Mouse (Mus musculus): Measurements from ENCODE around the gene Myo1f. TPM values are rescaled to one million over a fixed set of nuclear protein-coding genes. Genes with fewer than 3 reads are reported as not detected.

Gene Myo1f
- polyA plus RNA-seq, 1 experiment from 2014 or later: 2.7 TPM

DNA sequence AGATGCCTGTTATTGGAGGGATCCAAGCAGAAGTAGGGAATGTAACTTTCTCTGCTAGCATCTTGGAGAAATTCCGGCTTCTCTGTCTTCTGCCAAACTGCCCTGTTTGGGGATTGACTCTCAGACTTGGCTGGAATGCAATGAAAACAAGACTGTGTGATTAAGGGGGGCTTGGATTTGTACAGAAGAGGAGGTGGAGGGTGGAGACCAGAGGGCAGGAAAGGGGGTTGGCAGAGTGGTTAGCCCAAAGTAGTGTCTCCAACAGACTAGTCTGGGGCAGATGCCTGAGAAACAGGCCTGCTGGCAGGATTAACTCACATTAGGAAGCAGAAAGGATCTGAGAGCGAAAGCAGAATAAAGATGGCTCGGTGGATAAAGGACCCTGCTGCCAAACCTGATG lies 29.0 kb upstream of the Myo1f start:
- peak overlapping the region; percentile 63; the same call in 1 of the 2 replicates for H3K4me2 ChIP-seq (replicated peaks; ENCODE audit: low read depth, low read length)

DNA sequence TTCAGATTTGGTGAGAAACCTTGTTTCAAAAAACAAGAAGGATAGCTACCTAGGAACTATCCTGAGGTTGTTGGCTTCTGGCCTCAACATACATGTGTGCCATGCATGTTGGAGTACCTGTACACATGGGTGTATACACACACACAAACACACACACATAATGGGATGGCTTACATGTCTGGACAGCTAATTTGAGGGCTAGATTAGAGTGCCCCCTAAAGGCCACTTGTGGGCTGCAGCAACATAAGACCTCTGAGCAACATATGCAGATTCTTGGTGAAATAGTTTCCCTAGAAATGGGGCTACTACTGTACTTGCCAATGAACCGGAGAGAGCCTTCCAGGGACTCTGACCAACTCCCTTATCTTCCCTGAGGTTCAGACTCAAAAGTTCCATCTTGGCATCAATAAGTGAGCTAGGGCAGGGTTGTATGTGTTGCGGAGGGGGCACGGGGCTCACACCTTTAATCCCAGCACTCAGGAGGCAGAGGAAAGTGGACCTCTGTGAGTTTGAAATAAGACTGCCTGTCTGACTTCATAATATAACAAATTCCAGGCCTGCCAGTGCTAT lies 16.3 kb upstream of the Myo1f start:
- no peak overlapping the region for H3K27ac ChIP-seq (ENCODE audit: low read length)
- H3K9ac ChIP-seq (replicated peaks; ENCODE audit: low read length): no peak overlapping the region
- no peak overlapping the region for H3K4me3 ChIP-seq (ENCODE audit: low read length)
- peak; percentile 39; the same call in 1 of the 2 replicates for ATAC-seq (ENCODE audit: low FRiP score, low TSS enrichment)
- no peaks in the 10 kb centered on the region for H3K9me3 ChIP-seq (ENCODE audit: low read length)
- H3K36me3 ChIP-seq (ENCODE audit: insufficient read depth, low read length): peaks cover 29% of the 10 kb centered on the region
- H3K4me2 ChIP-seq (replicated peaks; ENCODE audit: low read depth, low read length): no peak overlapping the region
- H3K27me3 ChIP-seq (ENCODE audit: insufficient read depth, low read length): no peaks in the 10 kb centered on the region
- 84% methylated on average over 3 of the region's 3 CpGs for WGBS
- H3K4me1 ChIP-seq (ENCODE audit: insufficient read depth, low read length): no peaks in the 10 kb centered on the region

More for the DNA sequence above, 29.0 kb upstream of the Myo1f start:
- H3K4me3 ChIP-seq (ENCODE audit: low read length): no peak overlapping the region
- H3K27ac ChIP-seq (ENCODE audit: low read length): peak overlapping the region; percentile 69; the same call in 1 of the 2 replicates
- ATAC-seq (ENCODE audit: low FRiP score, low TSS enrichment): no peak
- peaks cover 27% of the 10 kb centered on the region for H3K36me3 ChIP-seq (ENCODE audit: insufficient read depth, low read length)
- H3K9ac ChIP-seq (replicated peaks; ENCODE audit: low read length): no peak overlapping the region
- 63% methylated on average over 3 of the region's 3 CpGs for WGBS
- H3K9me3 ChIP-seq (ENCODE audit: low read length): no peaks in the 10 kb centered on the region
- no peaks in the 10 kb centered on the region for H3K27me3 ChIP-seq (ENCODE audit: insufficient read depth, low read length)
- peaks cover 35% of the 10 kb centered on the region for H3K4me1 ChIP-seq (ENCODE audit: insufficient read depth, low read length)

DNA sequence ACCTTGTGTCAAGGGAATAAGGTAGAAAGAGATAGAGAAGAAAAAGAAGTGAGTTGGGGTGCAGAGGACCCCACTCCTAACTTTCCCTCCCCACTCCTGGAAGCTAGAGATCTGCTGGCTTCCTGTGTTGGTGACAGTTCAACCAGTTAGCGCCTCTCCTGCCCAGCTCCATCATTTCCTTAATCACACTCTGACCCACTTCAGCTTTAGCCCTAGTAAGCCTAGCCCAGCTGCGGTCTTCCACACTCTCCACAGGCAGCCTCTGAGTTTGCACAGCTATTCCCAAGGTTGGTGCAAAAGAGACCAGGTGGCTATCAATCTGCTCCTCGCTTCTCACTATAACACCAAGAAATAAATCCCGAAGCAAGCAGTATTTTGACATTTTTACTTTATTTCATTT lies 15.6 kb upstream of the Myo1f start:
- Histone ChIP-seq H3K4me2 (replicated peaks; ENCODE audit: low read depth, low read length) (no peak overlapping the region), H3K4me3 (ENCODE audit: low read length) (no peak overlapping the region), H3K27me3 (ENCODE audit: insufficient read depth, low read length) (no peaks in the 10 kb centered on the region), H3K4me1 (ENCODE audit: insufficient read depth, low read length) (no peaks in the 10 kb centered on the region), H3K36me3 (ENCODE audit: insufficient read depth, low read length) (peaks cover 27% of the 10 kb centered on the region), H3K9me3 (ENCODE audit: low read length) (no peaks in the 10 kb centered on the region), H3K9ac (replicated peaks; ENCODE audit: low read length) (no peak overlapping the region), H3K27ac (ENCODE audit: low read length) (no peak overlapping the region)
- WGBS: 97% methylated on average over 4 of the region's 4 CpGs
- ATAC-seq (ENCODE audit: low FRiP score, low TSS enrichment): no peak

DNA sequence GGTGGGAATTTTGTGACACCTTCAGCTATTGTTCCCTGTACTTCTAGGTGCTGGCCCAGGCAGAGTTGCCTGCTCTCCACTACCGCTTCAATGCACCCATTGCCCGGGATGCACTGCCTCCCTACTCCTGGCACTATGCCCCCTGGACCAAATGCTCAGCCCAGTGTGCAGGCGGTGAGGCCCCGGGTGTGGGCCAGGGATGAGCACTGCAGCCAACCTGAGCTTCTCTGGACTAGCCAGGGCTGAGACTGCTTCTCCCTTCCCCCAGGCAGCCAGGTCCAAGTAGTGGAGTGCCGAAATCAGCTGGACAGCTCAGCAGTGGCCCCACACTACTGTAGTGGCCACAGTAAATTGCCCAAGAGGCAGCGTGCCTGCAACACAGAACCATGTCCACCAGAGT lies 6.3 kb upstream of the Myo1f start:
- H3K4me2 ChIP-seq (replicated peaks; ENCODE audit: low read depth, low read length): no peak overlapping the region
- no peaks in the 10 kb centered on the region for H3K9me3 ChIP-seq (ENCODE audit: low read length)
- no peak overlapping the region for H3K9ac ChIP-seq (replicated peaks; ENCODE audit: low read length)
- ATAC-seq (ENCODE audit: low FRiP score, low TSS enrichment): 0 out of 2 replicates have a peak, but pooled peaks have one; percentile 32
- no peak overlapping the region for H3K4me3 ChIP-seq (ENCODE audit: low read length)
- no peak overlapping the region for H3K27ac ChIP-seq (ENCODE audit: low read length)
- H3K27me3 ChIP-seq (ENCODE audit: insufficient read depth, low read length): no peaks in the 10 kb centered on the region
- H3K4me1 ChIP-seq (ENCODE audit: insufficient read depth, low read length): no peaks in the 10 kb centered on the region
- peaks cover 38% of the 10 kb centered on the region for H3K36me3 ChIP-seq (ENCODE audit: insufficient read depth, low read length)
- WGBS: 95% methylated on average over 6 of the region's 6 CpGs

DNA sequence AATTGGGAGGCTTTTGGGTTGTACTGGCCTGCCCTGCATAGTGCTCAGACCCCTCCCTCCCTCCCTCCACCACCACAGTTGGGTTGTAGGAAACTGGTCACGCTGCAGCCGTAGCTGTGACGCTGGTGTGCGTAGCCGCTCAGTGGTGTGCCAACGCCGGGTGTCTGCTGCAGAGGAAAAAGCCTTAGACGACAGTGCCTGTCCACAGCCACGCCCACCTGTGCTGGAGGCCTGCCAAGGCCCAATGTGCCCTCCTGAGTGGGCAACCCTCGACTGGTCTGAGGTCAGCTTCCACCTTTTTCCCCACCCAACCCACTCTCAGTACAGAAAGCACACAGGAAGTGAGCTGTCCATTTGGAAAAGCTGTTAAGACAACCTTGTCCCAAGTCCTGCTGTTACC lies 5.1 kb upstream of the Myo1f start:
- WGBS: 84% methylated on average over 10 of the region's 10 CpGs
- H3K4me2 ChIP-seq (replicated peaks; ENCODE audit: low read depth, low read length): no peak overlapping the region
- H3K4me1 ChIP-seq (ENCODE audit: insufficient read depth, low read length): no peaks in the 10 kb centered on the region
- no peak overlapping the region for H3K9ac ChIP-seq (replicated peaks; ENCODE audit: low read length)
- no peaks in the 10 kb centered on the region for H3K27me3 ChIP-seq (ENCODE audit: insufficient read depth, low read length)
- H3K9me3 ChIP-seq (ENCODE audit: low read length): no peaks in the 10 kb centered on the region
- no peak for ATAC-seq (ENCODE audit: low FRiP score, low TSS enrichment)
- no peak overlapping the region for H3K4me3 ChIP-seq (ENCODE audit: low read length)
- no peak overlapping the region for H3K27ac ChIP-seq (ENCODE audit: low read length)
- H3K36me3 ChIP-seq (ENCODE audit: insufficient read depth, low read length): peaks cover 30% of the 10 kb centered on the region

DNA sequence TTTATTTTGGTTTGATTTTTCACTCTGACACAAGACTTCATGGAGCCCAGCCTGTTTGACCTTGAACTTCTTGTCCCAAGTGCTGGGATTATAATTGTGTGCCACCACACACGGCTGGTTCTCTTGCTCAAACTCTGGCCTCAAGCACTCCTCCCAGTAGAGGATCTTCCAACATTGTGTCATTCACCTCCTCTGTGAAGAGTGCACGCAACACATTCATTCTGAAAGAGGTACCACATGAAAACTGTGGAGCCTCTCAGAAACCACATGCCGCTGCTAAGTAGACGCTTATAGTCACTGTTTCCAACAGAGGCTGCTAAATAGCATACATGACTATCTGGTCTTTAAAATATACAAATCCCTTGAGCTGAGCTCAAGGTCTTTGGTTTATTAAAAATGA lies 3.4 kb upstream of the Myo1f start:
- Histone ChIP-seq H3K9ac (replicated peaks; ENCODE audit: low read length) (no peak overlapping the region), H3K4me3 (ENCODE audit: low read length) (no peak overlapping the region), H3K36me3 (ENCODE audit: insufficient read depth, low read length) (peaks cover 26% of the 10 kb centered on the region), H3K9me3 (ENCODE audit: low read length) (no peaks in the 10 kb centered on the region), H3K4me1 (ENCODE audit: insufficient read depth, low read length) (no peaks in the 10 kb centered on the region), H3K4me2 (replicated peaks; ENCODE audit: low read depth, low read length) (no peak overlapping the region), H3K27ac (ENCODE audit: low read length) (no peak overlapping the region), H3K27me3 (ENCODE audit: insufficient read depth, low read length) (no peaks in the 10 kb centered on the region)
- 91% methylated on average over 4 of the region's 4 CpGs for WGBS
- ATAC-seq (ENCODE audit: low FRiP score, low TSS enrichment): no peak

DNA sequence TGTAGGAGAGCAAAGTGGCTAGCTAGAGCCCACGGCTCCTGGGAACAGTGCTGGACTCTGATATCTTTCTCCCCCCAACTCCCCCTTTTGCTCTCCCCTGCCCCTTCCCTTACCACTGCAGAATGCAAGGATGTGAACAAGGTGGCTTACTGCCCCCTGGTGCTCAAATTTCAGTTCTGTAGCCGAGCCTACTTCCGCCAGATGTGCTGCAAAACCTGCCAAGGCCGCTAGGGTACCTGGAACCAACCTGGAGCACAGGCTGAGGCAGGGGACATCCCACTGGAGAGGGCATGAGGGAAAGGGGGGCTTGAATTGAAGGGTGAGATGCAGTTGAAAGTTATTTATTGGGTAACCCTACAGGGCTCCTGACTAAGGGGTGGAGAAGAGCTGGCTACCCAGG lies 2.5 kb upstream of the Myo1f start:
- H3K36me3 ChIP-seq (ENCODE audit: insufficient read depth, low read length): peaks cover 23% of the 10 kb centered on the region; the same call in 1 of the 2 replicates
- H3K9ac ChIP-seq (replicated peaks; ENCODE audit: low read length): no peak overlapping the region
- H3K4me2 ChIP-seq (replicated peaks; ENCODE audit: low read depth, low read length): no peak overlapping the region
- H3K4me1 ChIP-seq (ENCODE audit: insufficient read depth, low read length): no peaks in the 10 kb centered on the region
- H3K27me3 ChIP-seq (ENCODE audit: insufficient read depth, low read length): no peaks in the 10 kb centered on the region
- WGBS: 55% methylated on average over 4 of the region's 4 CpGs
- no peak overlapping the region for H3K4me3 ChIP-seq (ENCODE audit: low read length)
- H3K27ac ChIP-seq (ENCODE audit: low read length): no peak overlapping the region
- H3K9me3 ChIP-seq (ENCODE audit: low read length): no peaks in the 10 kb centered on the region
- ATAC-seq (ENCODE audit: low FRiP score, low TSS enrichment): no peak

DNA sequence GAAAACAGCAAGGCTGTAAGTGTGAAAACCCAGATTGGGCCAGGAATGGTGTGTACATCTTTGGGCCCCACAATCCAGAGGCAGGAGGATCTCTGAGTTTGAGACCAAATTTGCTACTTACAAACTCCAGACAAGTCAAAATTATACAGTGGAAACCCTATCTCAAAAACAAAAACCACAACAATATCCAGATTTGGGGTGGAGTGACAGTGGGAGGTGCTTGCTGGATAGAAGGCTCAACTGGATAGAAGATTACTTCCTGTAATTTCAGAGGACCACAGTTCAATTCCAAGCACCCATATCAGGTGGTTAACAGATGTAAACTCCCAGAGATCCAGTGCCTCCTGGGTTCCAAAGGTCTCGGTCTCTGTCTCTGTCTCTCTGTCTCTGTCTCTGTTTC lies 971 bp upstream of the Myo1f start:
- 100% methylated on average over 1 of the region's 1 CpGs for WGBS
- no peak for ATAC-seq (ENCODE audit: low FRiP score, low TSS enrichment)
- Histone ChIP-seq H3K9me3 (ENCODE audit: low read length) (no peaks in the 10 kb centered on the region), H3K27ac (ENCODE audit: low read length) (no peak overlapping the region), H3K36me3 (ENCODE audit: insufficient read depth, low read length) (peaks cover 11% of the 10 kb centered on the region; the same call in 1 of the 2 replicates), H3K27me3 (ENCODE audit: insufficient read depth, low read length) (no peaks in the 10 kb centered on the region), H3K9ac (replicated peaks; ENCODE audit: low read length) (no peak overlapping the region), H3K4me3 (ENCODE audit: low read length) (no peak overlapping the region), H3K4me2 (replicated peaks; ENCODE audit: low read depth, low read length) (no peak overlapping the region), H3K4me1 (ENCODE audit: insufficient read depth, low read length) (no peaks in the 10 kb centered on the region)

DNA sequence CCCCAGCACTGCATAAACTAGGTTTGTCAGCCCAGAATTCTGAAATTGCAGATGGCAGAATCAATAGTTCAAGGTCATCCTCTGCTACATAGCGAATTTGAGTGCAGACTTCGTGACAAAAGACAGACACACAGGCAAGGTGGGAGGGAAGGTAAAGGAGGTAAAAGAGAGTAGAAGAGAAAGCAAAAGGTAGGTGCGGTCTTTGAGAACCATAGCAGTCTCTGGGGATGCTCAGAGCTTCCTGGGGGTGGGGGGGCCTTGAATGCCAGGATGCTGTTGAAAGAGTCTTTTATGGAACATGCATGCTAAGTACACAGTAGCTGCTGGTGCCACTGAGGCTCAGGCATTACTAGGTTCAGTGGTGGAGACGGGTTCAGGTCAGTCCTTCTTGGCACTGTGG lies 2.4 kb downstream of the Myo1f start:
- no peak overlapping the region for H3K27ac ChIP-seq (ENCODE audit: low read length)
- no peak overlapping the region for H3K4me3 ChIP-seq (ENCODE audit: low read length)
- ATAC-seq (ENCODE audit: low FRiP score, low TSS enrichment): no peak
- H3K4me2 ChIP-seq (replicated peaks; ENCODE audit: low read depth, low read length): no peak overlapping the region
- WGBS: 77% methylated on average over 4 of the region's 4 CpGs
- no peak overlapping the region for H3K9ac ChIP-seq (replicated peaks; ENCODE audit: low read length)
- no peaks in the 10 kb centered on the region for H3K27me3 ChIP-seq (ENCODE audit: insufficient read depth, low read length)
- no peaks in the 10 kb centered on the region for H3K4me1 ChIP-seq (ENCODE audit: insufficient read depth, low read length)
- 0 out of 2 replicates have a peak, but pooled peaks cover 3% of the 10 kb centered on the region for H3K36me3 ChIP-seq (ENCODE audit: insufficient read depth, low read length)
- no peaks in the 10 kb centered on the region for H3K9me3 ChIP-seq (ENCODE audit: low read length)

DNA sequence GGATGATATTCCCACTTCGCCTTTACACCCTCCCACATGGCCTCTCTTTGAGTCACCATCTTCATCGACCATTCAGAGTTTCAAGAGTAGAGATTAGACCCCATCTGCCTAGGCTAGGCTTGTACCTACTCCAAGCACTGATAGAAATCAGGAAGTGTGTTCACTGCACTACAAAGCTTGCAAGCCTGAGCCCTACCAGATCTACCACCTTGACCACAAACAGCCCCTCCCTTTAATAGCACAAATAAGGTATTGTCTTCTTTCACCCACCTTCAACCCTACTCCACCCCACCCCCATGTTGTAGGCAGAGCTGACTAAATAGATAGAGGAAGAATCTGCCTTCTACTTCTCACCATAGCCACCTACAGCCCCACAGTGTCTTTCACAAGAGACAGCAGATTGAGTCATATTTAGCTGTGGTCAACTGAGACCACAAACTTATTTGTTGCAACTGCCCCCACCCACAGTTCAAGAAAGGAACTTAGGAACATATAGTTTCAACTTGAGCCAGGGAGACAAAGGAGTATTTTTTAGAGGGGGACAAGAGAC lies 8.1 kb downstream of the Myo1f start:
- H3K4me2 ChIP-seq (replicated peaks; ENCODE audit: low read depth, low read length): no peak overlapping the region
- no peak overlapping the region for H3K27ac ChIP-seq (ENCODE audit: low read length)
- H3K27me3 ChIP-seq (ENCODE audit: insufficient read depth, low read length): no peaks in the 10 kb centered on the region
- no peak overlapping the region for H3K9ac ChIP-seq (replicated peaks; ENCODE audit: low read length)
- no peak overlapping the region for H3K4me3 ChIP-seq (ENCODE audit: low read length)
- ATAC-seq (ENCODE audit: low FRiP score, low TSS enrichment): no peak
- no peaks in the 10 kb centered on the region for H3K36me3 ChIP-seq (ENCODE audit: insufficient read depth, low read length)
- 82% methylated on average over 2 of the region's 2 CpGs for WGBS
- no peaks in the 10 kb centered on the region for H3K4me1 ChIP-seq (ENCODE audit: insufficient read depth, low read length)
- no peaks in the 10 kb centered on the region for H3K9me3 ChIP-seq (ENCODE audit: low read length)

All from kidney, embryonic 16.5 days (tissue).